Mouse (Mus musculus) ovary, postnatal 36 days (tissue): ENCODE data around the gene Mapkap1.
A peak's percentile ranks its signal among the peaks of the same experiment; 100 is the strongest.

ENCODE experiments used
- DNase-seq: peaks from one replicate; pipeline ENCODE4 v3.0.0; 2022; ENCODE audit warnings: low spot score, mixed read lengths

Gene Mapkap1

DNA sequence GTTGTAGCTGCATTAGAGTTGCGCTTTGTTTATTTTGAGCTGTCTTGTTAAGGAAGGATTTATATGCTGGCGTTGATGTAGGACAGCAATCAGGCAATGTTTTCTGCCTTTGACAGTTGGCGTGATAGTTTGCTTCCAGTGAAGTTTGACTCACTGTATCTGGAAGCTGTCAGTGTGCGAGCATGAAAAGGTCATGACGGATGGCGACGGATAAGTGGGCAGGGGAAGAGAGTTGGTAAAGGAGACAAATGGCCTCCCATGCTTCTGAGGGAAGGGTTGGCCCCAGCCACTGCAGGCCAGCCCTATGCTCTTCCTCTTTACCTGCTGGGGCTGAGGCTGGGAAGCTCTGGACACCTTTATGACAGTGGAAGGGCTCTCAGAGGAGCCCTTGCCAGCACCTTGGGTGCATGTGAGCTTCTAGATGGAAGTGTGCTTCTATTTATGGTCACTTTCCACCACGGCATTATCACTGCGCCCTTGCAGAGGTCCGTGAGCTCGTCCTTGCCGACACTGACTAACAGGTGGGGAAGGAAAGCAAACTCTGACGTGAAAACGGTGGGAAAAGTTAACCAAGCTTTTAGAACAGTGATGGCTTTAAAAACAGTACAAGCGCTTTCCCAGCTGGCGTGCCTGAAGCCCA, 185.3 kb downstream of the Mapkap1 start:
- DNase-seq, result no peak

- no peak for DNase-seq
Measured at GRCm38 (mm10) chr2:34592361-34592960, 185.9 kb downstream of the Mapkap1 start.

- DNase-seq, result no peak
Measured at GRCm38 (mm10) chr2:34594001-34594400, 187.4 kb downstream of the Mapkap1 start.

- DNase-seq, result no peak
Measured at GRCm38 (mm10) chr2:34599606-34600255, 193.2 kb downstream of the Mapkap1 start.

DNA sequence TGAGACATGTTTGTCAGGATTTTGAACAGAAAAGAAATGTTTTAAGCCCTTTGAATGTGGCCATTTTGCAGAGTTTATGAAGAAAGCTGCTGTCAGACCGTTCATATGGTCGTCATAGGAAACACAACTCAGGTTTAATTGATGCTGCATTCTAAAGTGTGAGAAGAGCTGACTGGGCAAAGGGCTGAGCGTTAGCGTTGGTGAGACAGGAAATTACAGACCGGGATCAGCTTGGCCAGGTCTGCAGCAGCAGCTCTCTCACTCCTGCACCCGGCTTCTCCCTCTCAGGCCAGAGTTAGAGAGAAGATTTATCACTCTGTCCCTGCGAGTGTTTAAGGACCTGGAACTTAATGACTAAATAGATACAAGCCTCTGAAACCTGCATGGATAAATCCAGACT, 194.2 kb downstream of the Mapkap1 start:
- DNase-seq, result no peak

- no peak for DNase-seq
Measured at GRCm38 (mm10) chr2:34602111-34602541, 195.6 kb downstream of the Mapkap1 start.

GRCm38 (mm10) chr2:34602896-34603295, 196.3 kb downstream of the Mapkap1 start:
- no peak for DNase-seq

GRCm38 (mm10) chr2:34603653-34604214, 197.2 kb downstream of the Mapkap1 start:
- no peak for DNase-seq

DNA sequence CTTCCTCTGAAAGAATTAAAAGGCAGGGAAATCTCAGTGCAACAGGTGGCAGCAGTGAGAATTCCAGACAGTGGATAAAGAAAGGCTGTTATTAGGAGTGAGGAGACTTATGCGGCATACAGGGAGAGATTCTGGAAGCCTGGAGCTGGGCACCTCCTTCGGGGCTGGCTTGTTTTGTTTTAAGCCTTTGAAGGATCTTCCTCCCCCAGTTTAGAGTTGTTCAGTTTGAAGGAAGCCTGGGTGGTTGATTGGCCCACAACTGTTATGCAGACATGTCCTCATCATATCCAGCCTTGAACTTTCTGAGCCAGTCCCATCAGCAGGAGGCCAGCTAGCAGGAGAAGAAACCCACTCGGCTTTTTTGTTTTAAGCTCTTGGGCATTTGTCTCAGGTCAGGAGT, 198.5 kb downstream of the Mapkap1 start:
- no peak for DNase-seq

- DNase-seq, result no peak
Measured at GRCm38 (mm10) chr2:34608917-34609316, 202.3 kb downstream of the Mapkap1 start.

GRCm38 (mm10) chr2:34609516-34609915, 202.9 kb downstream of the Mapkap1 start:
- no peak for DNase-seq

- no peak for DNase-seq
Measured at GRCm38 (mm10) chr2:34620778-34621415, 214.3 kb downstream of the Mapkap1 start.

GRCm38 (mm10) chr2:34621485-34621884, 214.9 kb downstream of the Mapkap1 start:
- no peak for DNase-seq

DNA sequence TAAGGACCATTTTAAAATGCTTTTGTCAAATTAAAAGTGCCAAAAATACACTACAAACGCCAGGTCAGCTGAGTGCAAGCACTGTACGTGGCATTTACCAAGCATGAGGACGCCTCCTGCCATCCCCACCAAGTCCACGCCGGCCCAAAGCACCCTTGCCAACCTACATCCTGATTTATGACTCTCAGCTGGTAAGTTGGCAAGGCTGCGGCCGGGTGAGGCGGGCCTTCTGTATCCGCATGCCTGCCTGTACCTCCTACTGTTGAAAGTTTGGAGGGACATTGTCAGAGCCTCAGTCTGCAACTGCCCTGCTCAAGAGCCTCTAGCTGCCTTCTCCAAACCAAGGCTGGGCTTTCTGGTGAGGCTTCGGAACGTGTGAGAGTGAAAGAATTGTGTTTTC, 215.9 kb downstream of the Mapkap1 start:
- DNase-seq, result no peak

DNA sequence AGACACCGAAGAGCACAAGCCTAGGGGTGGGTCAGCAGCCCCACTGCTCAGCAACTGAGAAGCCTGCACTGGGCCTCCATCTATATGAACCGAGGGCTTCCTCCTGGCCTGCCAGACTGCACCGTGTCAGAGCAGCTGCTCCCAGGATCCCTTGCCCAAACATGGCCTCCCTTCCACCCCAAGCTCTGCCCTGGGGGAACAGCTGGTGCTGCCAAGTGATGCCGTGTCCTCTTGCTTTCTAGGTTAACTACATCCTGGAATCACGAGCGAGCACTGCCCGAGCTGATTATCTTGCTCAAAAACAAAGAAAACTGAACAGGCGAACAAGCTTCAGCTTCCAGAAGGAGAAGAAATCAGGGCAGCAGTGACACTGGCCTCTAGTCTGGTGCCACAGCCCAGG, 216.6 kb downstream of the Mapkap1 start:
- no peak for DNase-seq

- DNase-seq, result no peak
Measured at GRCm38 (mm10) chr2:34624076-34624475, 217.5 kb downstream of the Mapkap1 start.

DNA sequence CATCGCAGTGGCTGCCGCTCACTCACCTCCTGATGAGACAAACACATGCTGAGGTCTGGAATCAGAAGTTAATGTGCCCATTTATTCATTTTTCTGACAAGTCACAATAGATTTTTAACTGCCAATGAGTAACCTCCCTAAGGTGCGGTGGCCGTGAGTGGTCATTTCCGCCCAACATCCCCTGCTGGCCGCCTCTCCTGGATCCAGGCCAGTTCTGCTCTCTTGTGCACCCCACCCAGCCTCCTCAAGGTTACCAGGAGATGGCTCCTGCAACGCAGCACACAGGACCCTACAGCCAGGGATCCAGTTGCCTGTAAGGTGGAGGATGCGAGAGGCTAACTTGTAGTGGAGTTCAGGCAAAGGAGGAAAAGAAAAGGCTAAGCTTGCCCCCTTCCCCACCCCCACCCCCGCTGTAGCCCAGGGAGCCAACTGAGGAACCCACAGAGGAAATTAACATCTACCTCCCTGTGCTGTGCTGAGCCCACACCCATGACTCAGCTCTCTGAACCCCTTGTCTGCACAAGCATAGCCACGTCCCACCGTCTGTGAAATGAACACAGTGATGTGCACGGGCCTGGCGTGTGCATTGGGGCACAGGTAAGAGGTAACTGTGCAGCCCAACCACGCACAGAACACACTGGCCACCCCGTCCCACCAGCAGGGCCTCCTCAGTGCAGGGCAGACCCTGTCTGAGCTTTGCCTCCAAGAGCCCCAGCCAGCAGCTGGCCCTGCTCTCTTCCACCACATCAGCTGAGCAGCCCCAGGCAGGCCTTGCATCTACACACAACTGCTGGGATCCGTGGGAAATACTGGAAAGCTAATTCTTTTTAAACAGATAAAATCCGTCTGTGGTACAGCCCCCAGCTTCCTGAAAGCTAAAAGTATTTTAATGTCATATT, 221.0 kb downstream of the Mapkap1 start:
- no peak for DNase-seq

DNA sequence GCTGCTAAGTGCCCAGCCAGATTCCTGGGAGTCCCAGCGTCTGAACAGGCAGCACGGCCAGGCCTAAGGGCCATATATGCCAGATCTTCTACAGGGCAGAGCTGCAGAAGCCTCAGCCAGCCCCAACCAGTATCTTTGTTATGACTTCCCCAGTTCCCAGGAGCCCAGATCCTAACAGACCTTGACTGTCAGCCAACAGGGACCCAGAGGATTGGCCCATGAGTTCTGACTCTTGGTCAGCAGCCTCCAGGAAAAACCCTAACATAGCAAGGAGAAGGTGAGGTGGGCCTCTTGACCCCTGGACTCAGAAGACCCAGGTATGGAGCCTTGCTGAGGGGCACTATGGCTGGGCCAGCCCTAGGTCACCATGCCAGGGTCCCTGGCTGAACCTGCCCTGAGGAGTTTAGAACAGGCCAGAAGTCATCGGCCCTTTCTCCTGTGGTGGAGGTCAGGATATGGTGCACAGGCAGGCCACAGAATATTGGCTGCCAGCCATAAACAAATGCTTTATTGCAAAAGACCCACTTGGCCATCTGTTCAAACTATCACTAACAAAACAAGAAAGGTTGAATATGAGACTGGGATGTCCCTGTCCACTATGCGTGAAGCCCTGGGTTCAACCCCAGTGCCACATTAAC, 222.5 kb downstream of the Mapkap1 start:
- peak; percentile 64 for DNase-seq

GRCm38 (mm10) chr2:34629758-34630157, 223.2 kb downstream of the Mapkap1 start:
- peak; percentile 44 for DNase-seq

DNA sequence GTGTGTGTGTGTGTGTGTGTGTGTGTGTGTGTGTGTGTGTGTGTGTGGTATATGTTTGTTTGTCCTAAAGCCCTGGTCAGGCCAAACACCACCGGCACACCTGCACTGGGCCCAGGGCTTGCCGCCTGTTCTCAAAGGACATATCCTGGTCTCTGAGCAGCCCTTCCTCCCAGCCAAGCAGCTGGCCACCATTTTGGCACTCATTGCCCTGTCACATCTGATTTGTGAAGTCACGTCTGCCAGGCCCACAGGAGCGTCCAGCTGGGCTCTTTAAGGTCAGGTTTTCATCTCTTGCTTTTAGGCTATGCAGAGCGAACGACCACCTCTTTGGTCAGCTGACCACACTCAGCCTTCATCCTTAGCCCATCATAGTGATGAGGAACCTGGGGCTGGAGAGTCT, 223.9 kb downstream of the Mapkap1 start:
- DNase-seq, result no peak

DNA sequence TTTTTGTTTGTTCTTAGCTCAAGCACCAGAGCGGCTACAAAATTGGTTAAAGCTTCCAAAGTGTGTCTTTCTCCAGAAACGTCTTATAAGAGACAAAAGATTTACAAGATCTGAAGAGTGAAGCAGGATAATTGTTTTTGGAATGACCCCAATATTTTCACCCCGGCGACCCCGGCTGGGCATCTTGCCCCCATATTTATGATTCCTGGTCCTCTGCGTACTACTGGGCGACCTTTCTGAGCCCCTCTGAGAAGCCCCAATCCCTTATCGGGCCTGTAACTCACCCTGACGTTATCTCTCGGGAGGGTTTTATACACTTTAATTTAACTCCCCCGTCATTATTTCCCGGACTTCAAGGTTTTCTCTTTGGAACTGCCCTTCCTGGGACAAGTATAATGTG, 225.5 kb downstream of the Mapkap1 start:
- DNase-seq, result no peak
